Mouse (Mus musculus) erythroblast, embryonic 14.5 days (primary cell): ENCODE data around the gene Adgrg7.

Experiments used
- GATA1 ChIP-seq: IDR thresholded peaks from 2 replicates; pipeline ENCODE4 v1.6.1; 2012; ENCODE audit warnings: low read length, inconsistent platforms, mixed read lengths
- TAL1 ChIP-seq: IDR thresholded peaks from 3 replicates; pipeline ENCODE4 v1.6.1; 2012; ENCODE audit warnings: low read length, inconsistent platforms, mixed read lengths

DNA sequence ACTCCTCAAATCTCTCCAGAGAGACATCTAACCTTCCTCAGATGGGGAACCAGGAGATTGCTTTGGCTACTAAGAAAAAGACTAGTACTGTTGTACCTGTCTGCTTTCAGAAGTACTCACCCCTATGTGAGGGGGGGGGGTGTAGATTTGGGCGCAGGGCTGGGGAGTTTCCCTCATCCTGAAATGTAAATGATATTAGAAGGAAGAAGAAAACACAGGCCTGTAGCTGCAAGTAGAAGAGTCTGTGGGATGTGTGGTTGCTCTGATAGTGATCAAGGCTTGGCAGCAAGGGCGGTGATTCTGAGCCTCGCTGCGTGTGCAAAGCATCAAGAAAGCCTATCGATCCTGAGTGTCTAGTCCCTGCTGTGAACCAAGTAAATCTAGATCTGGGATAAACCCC lies 47.3 kb upstream of the Adgrg7 start:
- no peak for TF ChIP-seq TAL1
- TF ChIP-seq GATA1 = no peak
